Mouse (Mus musculus): ENCODE results near the gene Slc44a2. TPM values are rescaled to one million over a fixed set of nuclear protein-coding genes. Genes with fewer than 3 reads are reported as not detected.

Slc44a2 gene
- polyA plus RNA-seq, 1 experiment from 2014 or later = 80.5 TPM

DNA sequence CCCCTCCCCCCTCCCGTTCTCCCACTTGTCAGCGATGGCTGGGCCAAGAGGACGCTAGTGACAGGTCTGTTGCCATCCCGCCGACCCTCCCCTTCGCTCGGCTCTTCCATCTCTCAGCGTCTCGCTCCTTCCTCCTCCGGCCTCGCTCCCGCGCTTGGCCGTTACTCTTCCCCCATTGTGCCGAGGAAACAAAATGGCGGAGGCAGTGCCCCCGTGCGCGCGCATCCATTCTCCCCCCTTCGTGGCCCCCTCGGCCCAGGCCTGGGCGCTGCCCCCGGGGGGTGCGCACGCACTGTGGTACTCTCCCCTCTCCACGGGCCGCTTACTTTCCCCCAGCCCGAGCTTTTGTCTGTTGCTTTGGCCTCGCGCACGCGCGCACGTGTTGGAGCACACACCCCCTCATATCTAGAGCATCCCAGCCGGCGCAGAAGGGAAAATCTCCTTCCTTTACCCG, 47.7 kb downstream of the Slc44a2 start:
- Histone ChIP-seq H3K4me2 (replicated peaks; ENCODE audit: low read depth, low read length) (peak overlapping the region; percentile 70), H3K9ac (ENCODE audit: low read depth, low read length) (peak overlapping the region; percentile 93), H3K9me3 (ENCODE audit: control insufficient read depth, low read length) (no peaks in the 10 kb centered on the region), H3K36me3 (ENCODE audit: control insufficient read depth, insufficient read depth, low read length) (peaks cover 11% of the 10 kb centered on the region; the same call in 1 of the 2 replicates), H3K4me3 (ENCODE audit: low read length) (peak overlapping the region; percentile 97), H3K4me1 (ENCODE audit: control insufficient read depth, insufficient read depth, low read length) (peaks cover 5% of the 10 kb centered on the region; the same call in 1 of the 2 replicates), H3K27me3 (ENCODE audit: control insufficient read depth, insufficient read depth, low read length) (no peaks in the 10 kb centered on the region), H3K27ac (ENCODE audit: low read depth, low read length) (peak overlapping the region; percentile 91)
- peak; percentile 71 for ATAC-seq (ENCODE audit: low FRiP score, low TSS enrichment)
- WGBS = under 1% methylated on average over 36 of the region's 38 CpGs

DNA sequence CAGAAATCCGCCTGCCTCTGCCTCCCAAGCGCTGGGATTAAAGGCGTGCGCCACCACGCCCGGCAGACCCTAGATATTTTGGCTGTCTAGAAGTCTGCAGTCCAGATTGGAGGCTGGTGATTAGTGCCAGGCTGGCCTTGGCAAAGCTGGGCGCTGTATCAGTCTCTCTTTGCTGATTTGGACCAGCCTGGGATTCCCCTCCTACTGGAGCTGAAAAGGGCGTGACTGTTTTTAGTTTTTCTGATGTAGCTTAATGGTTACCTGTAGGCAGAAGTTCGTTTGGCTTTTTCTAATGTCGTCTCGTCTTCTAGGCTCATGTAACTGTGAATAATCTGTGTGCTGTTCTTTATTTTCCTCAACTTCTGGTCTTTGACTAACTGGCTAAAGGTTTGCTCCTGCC, 48.6 kb downstream of the Slc44a2 start:
- Histone ChIP-seq H3K36me3 (ENCODE audit: control insufficient read depth, insufficient read depth, low read length) (peaks cover 11% of the 10 kb centered on the region; the same call in 1 of the 2 replicates), H3K4me1 (ENCODE audit: control insufficient read depth, insufficient read depth, low read length) (peaks cover 5% of the 10 kb centered on the region; the same call in 1 of the 2 replicates), H3K9ac (ENCODE audit: low read depth, low read length) (peak overlapping the region; percentile 93), H3K27me3 (ENCODE audit: control insufficient read depth, insufficient read depth, low read length) (no peaks in the 10 kb centered on the region), H3K4me3 (ENCODE audit: low read length) (peak overlapping the region; percentile 97), H3K4me2 (replicated peaks; ENCODE audit: low read depth, low read length) (peak overlapping the region; percentile 70), H3K27ac (ENCODE audit: low read depth, low read length) (no peak overlapping the region), H3K9me3 (ENCODE audit: control insufficient read depth, low read length) (no peaks in the 10 kb centered on the region)
- no peak for ATAC-seq (ENCODE audit: low FRiP score, low TSS enrichment)
- 58% methylated on average over 11 of the region's 11 CpGs for WGBS

DNA sequence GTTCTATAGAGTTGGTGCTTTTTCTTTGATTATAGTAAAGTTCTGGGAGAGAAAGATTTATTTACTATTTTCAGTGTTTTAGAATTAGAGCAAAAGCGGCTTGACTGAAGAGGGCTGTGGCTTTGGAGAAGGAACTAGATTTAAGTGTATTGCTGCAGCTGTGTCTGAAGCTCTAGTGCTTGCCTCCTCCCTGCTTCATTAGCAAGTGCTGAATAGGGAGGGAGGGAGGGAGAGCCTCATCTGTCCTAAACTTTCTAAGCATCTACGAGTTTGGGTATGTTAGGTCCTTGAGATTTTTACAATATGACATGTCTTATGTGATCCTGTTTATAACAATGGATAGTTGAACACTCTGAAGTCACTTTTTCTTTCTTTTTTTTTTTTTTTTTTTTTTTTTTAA, 50.4 kb downstream of the Slc44a2 start:
- Histone ChIP-seq H3K4me1 (ENCODE audit: control insufficient read depth, insufficient read depth, low read length) (peaks cover 5% of the 10 kb centered on the region; the same call in 1 of the 2 replicates), H3K27me3 (ENCODE audit: control insufficient read depth, insufficient read depth, low read length) (no peaks in the 10 kb centered on the region), H3K27ac (ENCODE audit: low read depth, low read length) (no peak overlapping the region), H3K4me3 (ENCODE audit: low read length) (no peak overlapping the region), H3K36me3 (ENCODE audit: control insufficient read depth, insufficient read depth, low read length) (peaks cover 11% of the 10 kb centered on the region; the same call in 1 of the 2 replicates), H3K9ac (ENCODE audit: low read depth, low read length) (no peak overlapping the region; the same call in 1 of the 2 replicates), H3K4me2 (replicated peaks; ENCODE audit: low read depth, low read length) (no peak overlapping the region), H3K9me3 (ENCODE audit: control insufficient read depth, low read length) (no peaks in the 10 kb centered on the region)
- ATAC-seq (ENCODE audit: low FRiP score, low TSS enrichment) = no peak
- 77% methylated on average over 2 of the region's 2 CpGs for WGBS

DNA sequence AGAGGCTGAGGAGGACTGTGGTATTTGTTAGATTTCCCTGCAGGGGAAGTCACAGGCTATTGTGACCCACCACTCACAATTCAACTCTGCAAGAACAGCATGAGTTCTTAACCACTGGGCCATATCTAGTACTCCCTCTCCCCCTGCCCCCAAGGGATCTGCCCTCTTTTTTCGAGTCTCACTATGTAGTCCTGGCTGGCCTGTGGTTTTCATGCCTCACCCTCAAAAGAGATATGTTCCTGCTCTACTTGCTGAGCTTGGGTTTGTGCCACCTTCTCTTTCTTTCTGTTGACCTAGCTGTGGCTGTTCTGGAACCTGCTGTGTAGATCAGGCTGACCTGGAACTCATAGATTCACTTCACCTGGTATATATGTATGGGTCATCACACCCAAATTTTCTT, 52.0 kb downstream of the Slc44a2 start:
- no peak overlapping the region for H3K27ac ChIP-seq (ENCODE audit: low read depth, low read length)

DNA sequence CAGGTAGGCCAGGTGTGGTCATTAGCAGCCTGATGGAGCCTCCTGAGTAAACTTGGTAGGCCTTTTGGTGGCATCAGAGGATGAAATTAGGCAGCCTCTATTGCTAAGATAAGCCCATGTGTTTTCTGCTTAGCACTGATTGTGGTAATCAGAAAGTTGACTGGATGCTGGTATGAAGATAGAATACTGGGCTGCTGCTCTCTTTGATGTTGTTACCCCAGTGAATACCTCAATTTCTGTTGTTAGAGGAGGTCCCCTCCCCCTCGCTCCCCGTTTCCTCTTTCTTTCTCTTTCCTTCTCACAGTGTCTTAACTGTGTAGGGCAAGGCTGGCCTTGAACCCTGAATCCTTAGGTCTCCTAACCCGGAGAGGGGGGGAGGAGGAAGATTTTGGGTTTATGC, 58.7 kb downstream of the Slc44a2 start:
- no peak for ATAC-seq (ENCODE audit: low FRiP score, low TSS enrichment)
- Histone ChIP-seq H3K27me3 (ENCODE audit: control insufficient read depth, insufficient read depth, low read length) (no peaks in the 10 kb centered on the region), H3K9me3 (ENCODE audit: control insufficient read depth, low read length) (no peaks in the 10 kb centered on the region), H3K4me2 (replicated peaks; ENCODE audit: low read depth, low read length) (no peak overlapping the region), H3K9ac (ENCODE audit: low read depth, low read length) (no peak overlapping the region), H3K27ac (ENCODE audit: low read depth, low read length) (no peak overlapping the region), H3K4me1 (ENCODE audit: control insufficient read depth, insufficient read depth, low read length) (peaks cover 2% of the 10 kb centered on the region; the same call in 1 of the 2 replicates), H3K36me3 (ENCODE audit: control insufficient read depth, insufficient read depth, low read length) (peaks cover 22% of the 10 kb centered on the region; the same call in 1 of the 2 replicates), H3K4me3 (ENCODE audit: low read length) (no peak overlapping the region)
- 72% methylated on average over 3 of the region's 3 CpGs for WGBS

More for the DNA sequence above, 52.0 kb downstream of the Slc44a2 start:
- Histone ChIP-seq H3K4me1 (ENCODE audit: control insufficient read depth, insufficient read depth, low read length) (peaks cover 5% of the 10 kb centered on the region; the same call in 1 of the 2 replicates), H3K4me2 (replicated peaks; ENCODE audit: low read depth, low read length) (no peak overlapping the region), H3K36me3 (ENCODE audit: control insufficient read depth, insufficient read depth, low read length) (peaks cover 11% of the 10 kb centered on the region; the same call in 1 of the 2 replicates), H3K9me3 (ENCODE audit: control insufficient read depth, low read length) (no peaks in the 10 kb centered on the region), H3K9ac (ENCODE audit: low read depth, low read length) (no peak overlapping the region), H3K27me3 (ENCODE audit: control insufficient read depth, insufficient read depth, low read length) (no peaks in the 10 kb centered on the region), H3K4me3 (ENCODE audit: low read length) (no peak overlapping the region)
- 78% methylated on average over 1 of the region's 1 CpGs for WGBS
- no peak for ATAC-seq (ENCODE audit: low FRiP score, low TSS enrichment)

DNA sequence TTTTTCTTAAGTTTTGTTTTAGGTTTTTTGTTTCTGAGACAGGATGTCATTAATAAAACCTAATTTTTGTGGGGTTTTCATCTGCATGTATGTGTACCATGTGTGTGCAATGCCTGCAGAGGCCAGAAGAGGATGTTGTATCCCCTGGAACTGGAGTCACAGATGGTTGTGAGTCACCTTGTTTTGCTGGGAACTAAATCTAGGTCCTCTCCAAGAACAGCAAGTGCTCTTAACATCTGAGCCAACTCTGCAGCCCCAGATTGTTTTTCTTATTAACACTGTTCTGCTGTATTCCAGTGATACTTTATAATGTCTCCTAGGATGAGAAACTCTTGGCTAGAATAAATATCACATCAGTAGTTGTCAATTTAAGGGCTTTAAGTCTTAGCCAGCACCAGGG, 60.4 kb downstream of the Slc44a2 start:
- Histone ChIP-seq H3K4me3 (ENCODE audit: low read length) (no peak overlapping the region), H3K9ac (ENCODE audit: low read depth, low read length) (no peak overlapping the region), H3K4me2 (replicated peaks; ENCODE audit: low read depth, low read length) (no peak overlapping the region), H3K36me3 (ENCODE audit: control insufficient read depth, insufficient read depth, low read length) (peaks cover 22% of the 10 kb centered on the region; the same call in 1 of the 2 replicates), H3K27ac (ENCODE audit: low read depth, low read length) (no peak overlapping the region), H3K9me3 (ENCODE audit: control insufficient read depth, low read length) (no peaks in the 10 kb centered on the region), H3K27me3 (ENCODE audit: control insufficient read depth, insufficient read depth, low read length) (no peaks in the 10 kb centered on the region), H3K4me1 (ENCODE audit: control insufficient read depth, insufficient read depth, low read length) (peaks cover 2% of the 10 kb centered on the region; the same call in 1 of the 2 replicates)
- no peak for ATAC-seq (ENCODE audit: low FRiP score, low TSS enrichment)

DNA sequence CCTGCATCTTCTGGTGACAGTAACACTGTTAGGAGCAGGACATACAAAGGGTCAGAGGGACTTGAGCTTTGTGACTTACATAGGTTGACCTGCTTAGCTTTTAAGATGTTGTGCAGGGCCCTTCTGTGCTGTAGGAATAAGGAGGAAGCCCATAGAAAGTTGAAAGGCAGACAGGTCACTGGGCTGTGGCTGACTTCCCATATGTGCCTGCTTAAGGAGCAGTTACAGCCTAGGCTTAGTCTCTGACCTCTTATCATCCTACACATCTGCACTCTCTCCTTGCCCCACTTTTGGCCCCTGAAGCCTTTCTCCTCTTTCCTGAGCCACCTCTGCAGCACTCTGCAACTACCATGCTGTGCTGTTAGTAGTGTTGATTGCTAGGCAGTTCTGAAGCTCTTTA, 63.5 kb downstream of the Slc44a2 start:
- no peaks in the 10 kb centered on the region for H3K9me3 ChIP-seq (ENCODE audit: control insufficient read depth, low read length)
- no peak overlapping the region for H3K9ac ChIP-seq (ENCODE audit: low read depth, low read length)
- ATAC-seq (ENCODE audit: low FRiP score, low TSS enrichment) = no peak
- no peak overlapping the region for H3K4me3 ChIP-seq (ENCODE audit: low read length)
- no peak overlapping the region for H3K27ac ChIP-seq (ENCODE audit: low read depth, low read length)
- no peaks in the 10 kb centered on the region for H3K27me3 ChIP-seq (ENCODE audit: control insufficient read depth, insufficient read depth, low read length)
- no peaks in the 10 kb centered on the region for H3K4me1 ChIP-seq (ENCODE audit: control insufficient read depth, insufficient read depth, low read length)
- H3K4me2 ChIP-seq (replicated peaks; ENCODE audit: low read depth, low read length) = no peak overlapping the region
- peaks cover 25% of the 10 kb centered on the region; the same call in 1 of the 2 replicates for H3K36me3 ChIP-seq (ENCODE audit: control insufficient read depth, insufficient read depth, low read length)

DNA sequence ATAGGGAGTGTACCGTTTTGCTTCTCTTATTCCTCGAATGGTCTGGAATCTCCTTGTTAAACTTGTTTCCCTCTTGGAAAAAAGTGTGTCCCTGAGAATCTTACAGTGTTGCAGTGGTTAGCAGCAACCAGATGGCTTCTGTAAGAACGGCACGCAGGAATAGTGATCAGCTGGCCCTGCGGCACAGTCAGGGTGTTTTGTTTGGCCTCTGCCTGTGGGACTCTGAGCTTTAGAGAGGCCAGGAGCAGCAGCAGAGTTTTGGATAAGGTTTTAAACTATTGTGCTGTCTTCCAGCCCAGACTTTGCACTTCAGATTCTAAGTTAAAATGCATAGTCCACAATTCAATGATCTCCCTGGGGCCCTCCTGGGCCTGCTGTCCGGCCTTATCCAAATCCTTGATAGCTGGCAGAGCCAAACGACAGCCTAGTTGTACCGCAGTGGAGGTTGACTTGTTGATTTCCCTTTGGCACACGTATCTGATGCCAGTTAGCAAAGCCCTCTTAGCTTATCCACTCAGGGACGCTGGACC, 72.2 kb downstream of the Slc44a2 start:
- Histone ChIP-seq H3K27me3 (ENCODE audit: control insufficient read depth, insufficient read depth, low read length) (no peaks in the 10 kb centered on the region), H3K27ac (ENCODE audit: low read depth, low read length) (no peak overlapping the region), H3K9me3 (ENCODE audit: control insufficient read depth, low read length) (no peaks in the 10 kb centered on the region), H3K4me1 (ENCODE audit: control insufficient read depth, insufficient read depth, low read length) (no peaks in the 10 kb centered on the region), H3K4me3 (ENCODE audit: low read length) (no peak overlapping the region), H3K36me3 (ENCODE audit: control insufficient read depth, insufficient read depth, low read length) (peaks cover 88% of the 10 kb centered on the region), H3K9ac (ENCODE audit: low read depth, low read length) (no peak overlapping the region), H3K4me2 (replicated peaks; ENCODE audit: low read depth, low read length) (no peak overlapping the region)
- no peak for ATAC-seq (ENCODE audit: low FRiP score, low TSS enrichment)
- WGBS = 91% methylated on average over 10 of the region's 10 CpGs

DNA sequence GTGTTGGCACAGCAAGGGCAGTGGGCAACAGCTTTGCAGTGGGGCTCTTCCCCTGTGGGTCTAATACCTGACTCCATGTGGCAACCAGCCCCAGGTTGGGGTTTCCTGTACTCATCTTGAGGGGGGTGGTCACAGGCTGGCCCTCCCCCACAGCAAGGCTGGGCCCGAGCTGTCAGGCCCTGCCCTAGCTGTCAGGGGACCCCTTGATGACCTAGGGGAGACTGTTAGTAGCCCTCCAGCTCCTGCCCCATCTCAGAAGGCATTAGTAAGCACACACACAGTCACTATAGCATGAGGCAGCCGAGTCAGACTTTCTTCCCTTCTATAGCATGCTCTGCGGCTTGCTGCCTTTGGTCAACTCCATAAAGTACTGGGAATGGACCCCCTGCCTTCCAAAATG, 75.2 kb downstream of the Slc44a2 start:
- Histone ChIP-seq H3K27ac (ENCODE audit: low read depth, low read length) (no peak overlapping the region), H3K9ac (ENCODE audit: low read depth, low read length) (no peak overlapping the region), H3K4me2 (replicated peaks; ENCODE audit: low read depth, low read length) (no peak overlapping the region), H3K27me3 (ENCODE audit: control insufficient read depth, insufficient read depth, low read length) (no peaks in the 10 kb centered on the region), H3K4me3 (ENCODE audit: low read length) (no peak overlapping the region), H3K36me3 (ENCODE audit: control insufficient read depth, insufficient read depth, low read length) (peaks cover 97% of the 10 kb centered on the region), H3K4me1 (ENCODE audit: control insufficient read depth, insufficient read depth, low read length) (no peaks in the 10 kb centered on the region), H3K9me3 (ENCODE audit: control insufficient read depth, low read length) (no peaks in the 10 kb centered on the region)
- WGBS = 93% methylated on average over 3 of the region's 3 CpGs
- ATAC-seq (ENCODE audit: low FRiP score, low TSS enrichment) = no peak

Data from kidney, embryonic 14.5 days (tissue).